Mouse (Mus musculus) stomach, embryonic 15.5 days (tissue): ENCODE measurements around the gene Gimap1. TPM values are rescaled to one million over a fixed set of nuclear protein-coding genes. Genes with fewer than 3 reads are reported as not detected.

Experiments
- ATAC-seq: fragments of 200-750 bp; cut with Nextera tagmentation; 2 replicates; pipeline ENCODE4 v1.8.0; 2017; ENCODE audit warnings: low read depth, moderate number of reproducible peaks, moderate TSS enrichment; ENCODE audit not compliant: insufficient read depth, low FRiP score
- H3K27ac ChIP-seq: fragments of 300-500 bp; sonication (generic); 2 replicates; pipeline ENCODE4 v1.5.1; 2015; ENCODE audit warnings: mild to moderate bottlenecking, inconsistent platforms
- H3K27me3 ChIP-seq: fragments of 300-500 bp; sonication (generic); replicated peaks from 2 replicates; pipeline ENCODE4 v1.6.1; 2015; ENCODE audit warnings: inconsistent platforms
- H3K36me3 ChIP-seq: fragments of 300-500 bp; sonication (generic); 2 replicates; pipeline ENCODE4 v1.6.1; 2015; ENCODE audit warnings: inconsistent platforms
- H3K4me1 ChIP-seq: fragments of 300-500 bp; sonication (generic); 2 replicates; pipeline ENCODE4 v1.6.1; 2015; ENCODE audit warnings: inconsistent platforms
- H3K4me2 ChIP-seq: fragments of 300-500 bp; sonication (generic); 2 replicates; pipeline ENCODE4 v1.6.1; 2015; ENCODE audit warnings: mild to moderate bottlenecking, inconsistent platforms
- H3K4me3 ChIP-seq: fragments of 300-500 bp; sonication (generic); replicated peaks from 2 replicates; pipeline ENCODE4 v1.5.1; 2015; ENCODE audit warnings: inconsistent platforms
- H3K9ac ChIP-seq: fragments of 300-500 bp; sonication (generic); 2 replicates; pipeline ENCODE4 v1.6.1; 2015; ENCODE audit warnings: inconsistent platforms
- H3K9me3 ChIP-seq: fragments of 300-500 bp; sonication (generic); 2 replicates; pipeline ENCODE4 v1.6.1; 2016; ENCODE audit warnings: inconsistent platforms
- WGBS: fragments of 180-500 bp; shearing (Covaris S2); methylation state at CpG from one replicate; pipeline ENCODE4 v1.1.7; 2015; 5-methylcytosine and 5-hydroxymethylcytosine counted together
- polyA plus RNA-seq: library from polyadenylated mRNA; unstranded; fragments of >200 nt; fragmentation: Nextera tagmentation; extraction: Ambion mirVana; gene quantifications from 2 replicates; pipeline ENCODE4 v1.2.1, GENCODE M21; 2015

Gene Gimap1
- polyA plus RNA-seq, 1 experiment from 2014 or later: 21.8 TPM

- Histone ChIP-seq H3K27ac (no peak overlapping the region), H3K27me3 (no peaks in the 10 kb centered on the region), H3K36me3 (no peaks in the 10 kb centered on the region), H3K4me3 (no peak overlapping the region), H3K9me3 (no peaks in the 10 kb centered on the region), H3K4me2 (no peak overlapping the region), H3K4me1 (no peaks in the 10 kb centered on the region), H3K9ac (no peak overlapping the region)
- WGBS: 79% methylated on average over 3 of the region's 3 CpGs
- ATAC-seq: no peak
These were observed 30.1 kb downstream of the Gimap1 start for GRCm38 (mm10) chr6:48768933-48769332.

- ATAC-seq: no peak
- Histone ChIP-seq H3K27ac (no peak within 1 kb of the TSS), H3K4me1 (no peaks in the 10 kb centered on the region), H3K36me3 (no peaks in the 10 kb centered on the region), H3K4me2 (no peak within 1 kb of the TSS), H3K9ac (no peak within 1 kb of the TSS), H3K9me3 (no peaks in the 10 kb centered on the region), H3K4me3 (no peak within 1 kb of the TSS), H3K27me3 (no peaks in the 10 kb centered on the region)
- 73% methylated on average over 3 of the region's 3 CpGs for WGBS
These were observed 31.8 kb downstream of the Gimap1 start, which contains the start of gene Gimap3 for GRCm38 (mm10) chr6:48770696-48771095. Gimap3 (minus strand) TSS chr6:48770851.

- Histone ChIP-seq H3K4me2 (no peak overlapping the region), H3K27me3 (no peaks in the 10 kb centered on the region), H3K9me3 (no peaks in the 10 kb centered on the region), H3K4me1 (no peaks in the 10 kb centered on the region), H3K9ac (no peak overlapping the region), H3K36me3 (no peaks in the 10 kb centered on the region), H3K27ac (no peak overlapping the region), H3K4me3 (no peak overlapping the region)
- ATAC-seq: 0 out of 2 replicates have a peak, but pooled peaks have one; percentile 56
- WGBS: 9% methylated on average over 8 of the region's 8 CpGs
These were observed 33.2 kb downstream of the Gimap1 start for GRCm38 (mm10) chr6:48772030-48772429.

- no peak overlapping the region for H3K9ac ChIP-seq
- H3K4me1 ChIP-seq: no peaks in the 10 kb centered on the region; the same call in none of the 2 replicates
- no peak overlapping the region for H3K4me2 ChIP-seq
- no peaks in the 10 kb centered on the region for H3K9me3 ChIP-seq
- 86% methylated on average over 1 of the region's 1 CpGs for WGBS
- no peak for ATAC-seq
- H3K36me3 ChIP-seq: no peaks in the 10 kb centered on the region
- H3K4me3 ChIP-seq: no peak overlapping the region
- H3K27ac ChIP-seq: no peak overlapping the region; the same call in 1 of the 2 replicates
- H3K27me3 ChIP-seq: no peaks in the 10 kb centered on the region
These were observed 45.6 kb downstream of the Gimap1 start for GRCm38 (mm10) chr6:48784406-48784805.

- ATAC-seq: no peak
- Histone ChIP-seq H3K9ac (no peak overlapping the region), H3K4me1 (no peaks in the 10 kb centered on the region; the same call in none of the 2 replicates), H3K36me3 (no peaks in the 10 kb centered on the region), H3K9me3 (no peaks in the 10 kb centered on the region), H3K4me2 (no peak overlapping the region), H3K27ac (peak overlapping the region; percentile 37; the same call in 1 of the 2 replicates), H3K27me3 (no peaks in the 10 kb centered on the region), H3K4me3 (no peak overlapping the region)
- WGBS: 30% methylated on average over 1 of the region's 1 CpGs
These were observed 46.3 kb downstream of the Gimap1 start for GRCm38 (mm10) chr6:48785189-48785588.

GRCm38 (mm10) chr6:48785601-48786000 is 46.7 kb downstream of the Gimap1 start:
- H3K4me2 ChIP-seq: no peak overlapping the region
- no peaks in the 10 kb centered on the region for H3K36me3 ChIP-seq
- ATAC-seq: no peak
- H3K4me3 ChIP-seq: no peak overlapping the region
- peak overlapping the region; percentile 37; the same call in 1 of the 2 replicates for H3K27ac ChIP-seq
- H3K9me3 ChIP-seq: no peaks in the 10 kb centered on the region
- H3K4me1 ChIP-seq: no peaks in the 10 kb centered on the region; the same call in none of the 2 replicates
- 50% methylated on average over 2 of the region's 2 CpGs for WGBS
- H3K27me3 ChIP-seq: no peaks in the 10 kb centered on the region
- H3K9ac ChIP-seq: no peak overlapping the region

GRCm38 (mm10) chr6:48787867-48788266 is 49.0 kb downstream of the Gimap1 start:
- Histone ChIP-seq H3K27me3 (no peaks in the 10 kb centered on the region), H3K27ac (no peak overlapping the region), H3K9me3 (no peaks in the 10 kb centered on the region), H3K9ac (no peak overlapping the region), H3K36me3 (no peaks in the 10 kb centered on the region), H3K4me1 (no peaks in the 10 kb centered on the region; the same call in none of the 2 replicates), H3K4me2 (no peak overlapping the region), H3K4me3 (no peak overlapping the region)
- no peak for ATAC-seq
- 75% methylated on average over 2 of the region's 2 CpGs for WGBS

Other genes with a start within 250 kb of the Gimap1 start
- 22.7 and 23.4 TPM in 2 replicates for gene Atp6v0e2, start 201.4 kb upstream of the Gimap1 start, polyA plus RNA-seq
- gene Lrrc61, start 184.3 kb upstream of the Gimap1 start, polyA plus RNA-seq: 5.4 and 9.6 TPM in 2 replicates
- 83.2 and 89.3 TPM in 2 replicates for gene Rarres2, start 166.3 kb upstream of the Gimap1 start, polyA plus RNA-seq
- gene Gm45021, start 149.4 kb upstream of the Gimap1 start, polyA plus RNA-seq: not detected in 2 replicates
- gene Repin1, start 145.2 kb upstream of the Gimap1 start, polyA plus RNA-seq: 26.6 and 27.8 TPM in 2 replicates
- gene Gm44965, start 145.1 kb upstream of the Gimap1 start, polyA plus RNA-seq: 0.45 TPM in 1 of 2 replicates, not detected in the other
- 4.9 and 5.4 TPM in 2 replicates for gene Zfp775, start 137.0 kb upstream of the Gimap1 start, polyA plus RNA-seq
- gene AI854703, start 112.3 kb upstream of the Gimap1 start, polyA plus RNA-seq: 0.92 and 1.1 TPM in 2 replicates
- 1.5 and 1.6 TPM in 2 replicates for gene Gimap8, start 91.8 kb upstream of the Gimap1 start, polyA plus RNA-seq
- gene Gimap9, start 62.9 kb upstream of the Gimap1 start, polyA plus RNA-seq: 10.7 and 12.6 TPM in 2 replicates
- gene Gimap4, start 54.5 kb upstream of the Gimap1 start, polyA plus RNA-seq: 20.1 and 22.0 TPM in 2 replicates
- 21.1 and 22.3 TPM in 2 replicates for gene Gimap6, start 30.8 kb upstream of the Gimap1 start, polyA plus RNA-seq
- 3.3 and 3.4 TPM in 2 replicates for gene Gm28053, start 20.4 kb upstream of the Gimap1 start, polyA plus RNA-seq
- 0.23 TPM in 1 of 2 replicates, not detected in the other for gene Gimap7, start 20.4 kb upstream of the Gimap1 start, polyA plus RNA-seq
- 7.5 and 9.2 TPM in 2 replicates for gene Gimap5, start 7.1 kb downstream of the Gimap1 start, polyA plus RNA-seq
- 0.06 and 0.18 TPM in 2 replicates for gene Gimap3, start 31.8 kb downstream of the Gimap1 start, polyA plus RNA-seq
- gene Tmem176a, start 101.9 kb downstream of the Gimap1 start, polyA plus RNA-seq: 140 and 144 TPM in 2 replicates
- gene Tmem176b, start 102.4 kb downstream of the Gimap1 start, polyA plus RNA-seq: 314 and 315 TPM in 2 replicates
- gene Aoc1, start 133.8 kb downstream of the Gimap1 start, polyA plus RNA-seq: 2.3 and 3.6 TPM in 2 replicates
- not detected in 2 replicates for gene 1600015I10Rik, start 190.8 kb downstream of the Gimap1 start, polyA plus RNA-seq
- not detected in 2 replicates for gene Doxl2, start 235.9 kb downstream of the Gimap1 start, polyA plus RNA-seq
- gene Svs1, start 247.8 kb downstream of the Gimap1 start, polyA plus RNA-seq: not detected in 2 replicates